Mouse (Mus musculus): Measurements from ENCODE around the gene Prrxl1. TPM values are rescaled to one million over a fixed set of nuclear protein-coding genes. Genes with fewer than 3 reads are reported as not detected.
A peak's percentile ranks its signal among the peaks of the same experiment; 100 is the strongest.

Prrxl1 gene
- total RNA-seq, 2 experiments from 2014 or later: not detected

DNA sequence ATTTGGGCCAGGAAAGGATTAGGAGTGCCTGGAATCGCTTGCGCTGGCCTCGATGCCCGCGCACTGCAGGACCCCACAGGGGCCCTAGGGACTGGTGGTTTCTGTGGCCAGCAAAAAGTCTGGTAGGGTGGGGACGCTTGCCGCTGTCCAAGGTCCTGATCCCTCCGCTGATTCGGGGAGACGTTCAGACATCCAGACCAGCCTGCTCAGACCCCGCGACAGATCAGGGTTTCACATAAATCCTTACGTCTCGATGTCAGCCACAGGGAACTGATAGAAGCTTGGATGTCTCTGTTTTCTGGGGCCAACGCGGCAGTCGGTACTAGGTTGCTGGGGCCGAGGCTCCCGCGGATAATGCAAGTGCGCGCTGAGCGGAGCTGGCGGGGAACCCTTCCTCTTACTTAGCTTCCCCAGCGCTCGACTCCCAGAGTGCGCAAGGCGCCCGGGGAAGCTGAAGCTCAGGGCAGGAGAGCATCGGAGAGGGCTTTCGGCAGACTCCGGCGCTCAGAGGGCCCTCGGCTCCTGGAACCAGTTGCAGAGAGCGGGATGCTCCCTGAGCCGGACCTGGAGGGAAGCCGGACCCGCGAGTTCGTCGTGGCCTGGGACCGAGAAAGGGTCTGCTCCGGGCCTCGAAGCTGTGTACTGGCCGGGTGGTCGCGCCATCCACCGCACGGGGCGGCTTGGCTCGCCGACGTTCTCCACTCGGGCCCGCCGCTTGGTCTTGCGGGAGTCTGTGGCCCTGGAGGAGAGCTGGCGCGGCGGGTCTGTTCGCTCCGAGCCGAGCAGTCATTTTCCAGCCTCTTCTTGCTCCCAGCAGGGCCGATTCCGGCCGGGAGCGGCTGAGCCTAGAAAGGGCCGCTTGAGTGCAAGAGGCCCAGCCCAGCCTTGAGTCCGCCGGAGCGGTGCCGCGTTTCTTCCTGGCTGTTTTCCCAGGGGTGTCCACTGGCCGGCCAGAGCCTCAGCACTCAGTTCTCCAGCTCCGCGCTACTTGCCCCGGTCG, 1.7 kb upstream of the Prrxl1 start:
- H3K4me3 ChIP-seq: peak overlapping the region; percentile 48
- TF ChIP-seq CTCF (IDR thresholded peaks at IDR 0.05): no peak
- peak; percentile 76 for DNase-seq
- no peak overlapping the region for H3K27ac ChIP-seq
- intact Hi-C loops (cut with DNase I): no loop called here

- no peak for DNase-seq
- intact Hi-C loops (cut with DNase I): no loop called here
- Histone ChIP-seq H3K27ac (no peak overlapping the region), H3K4me3 (no peak overlapping the region)
- no peak for TF ChIP-seq CTCF (IDR thresholded peaks at IDR 0.05)
Measured at GRCm38 (mm10) chr14:32598437-32599219, 579 bp upstream of the Prrxl1 start.

- H3K4me3 ChIP-seq: no peak overlapping the region
- intact Hi-C loops (cut with DNase I): no loop called here
Measured at GRCm38 (mm10) chr14:32600110-32600509, 903 bp downstream of the Prrxl1 start.

DNA sequence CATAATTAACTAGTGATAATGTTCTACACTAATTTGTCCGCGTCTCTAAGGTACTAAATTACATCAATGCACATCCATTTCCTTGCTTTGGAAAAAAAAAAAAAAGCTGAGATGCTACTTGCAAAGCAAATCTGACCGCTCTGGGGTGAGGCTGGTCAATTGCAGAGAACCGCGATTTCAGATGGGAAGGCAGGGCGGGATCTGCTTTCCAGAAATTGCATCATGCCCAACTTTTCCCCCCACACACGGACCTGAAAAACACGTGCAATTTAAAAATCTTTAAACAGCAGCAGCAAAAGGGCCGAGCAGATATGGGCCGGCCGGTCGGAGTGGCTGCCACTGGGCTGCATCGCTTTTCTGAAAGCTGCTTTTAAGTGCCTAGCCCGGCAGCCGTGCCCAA, 6.3 kb downstream of the Prrxl1 start:
- no peak for TF ChIP-seq CTCF (IDR thresholded peaks at IDR 0.05)

More at GRCm38 (mm10) chr14:32600110-32600509, 903 bp downstream of the Prrxl1 start:
- H3K27ac ChIP-seq: no peak overlapping the region
- no peak for TF ChIP-seq CTCF (IDR thresholded peaks at IDR 0.05)
- DNase-seq: no peak

GRCm38 (mm10) chr14:32606316-32606715, 7.1 kb downstream of the Prrxl1 start:
- no peak for DNase-seq
- TF ChIP-seq CTCF (IDR thresholded peaks at IDR 0.05): no peak
- Histone ChIP-seq H3K27ac (no peak overlapping the region), H3K4me3 (no peak overlapping the region)
- intact Hi-C loops (cut with DNase I): loop anchor here (5.0 kb wide), 1 partner anchor 196 kb away; no protein-coding TSS in a partner anchor

More for the DNA sequence above, 6.3 kb downstream of the Prrxl1 start:
- Histone ChIP-seq H3K4me3 (no peak overlapping the region), H3K27ac (no peak overlapping the region)
- intact Hi-C loops (cut with DNase I): loop anchor here (5.0 kb wide), 1 partner anchor 197 kb away; no protein-coding TSS in a partner anchor
- no peak for DNase-seq

DNA sequence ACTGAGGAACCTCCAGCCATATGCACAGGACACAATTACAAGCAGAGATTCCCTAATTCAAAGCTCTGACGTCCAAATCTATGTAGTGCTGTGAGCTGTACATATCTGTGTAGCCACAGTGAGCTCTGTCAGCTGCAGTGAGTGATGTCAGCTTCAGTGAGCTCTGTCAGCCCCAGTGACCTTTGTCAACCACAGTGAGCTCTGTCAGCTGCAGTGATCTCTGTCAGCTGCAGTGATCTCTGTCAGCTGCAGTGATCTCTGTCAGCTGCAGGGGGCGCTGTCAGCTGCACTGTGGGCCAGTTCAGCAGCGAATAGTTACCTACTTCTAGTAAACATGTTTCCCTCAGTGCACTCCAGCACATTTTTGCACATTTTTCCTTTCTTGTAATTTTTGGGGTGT, 10.2 kb downstream of the Prrxl1 start:
- intact Hi-C loops (cut with DNase I): loop anchor here (1.0 to 5.0 kb wide), 2 partner anchors 106 to 193 kb away; no protein-coding TSS in a partner anchor
- DNase-seq: peak; percentile 66
- peak; percentile 85 for TF ChIP-seq CTCF (IDR thresholded peaks at IDR 0.05)

GRCm38 (mm10) chr14:32617253-32617652, 18.0 kb downstream of the Prrxl1 start:
- DNase-seq: no peak
- intact Hi-C loops (cut with DNase I): no loop called here
- Histone ChIP-seq H3K4me3 (no peak overlapping the region), H3K27ac (no peak overlapping the region)
- no peak for TF ChIP-seq CTCF (IDR thresholded peaks at IDR 0.05)

More for the DNA sequence above, 10.2 kb downstream of the Prrxl1 start:
- H3K27ac ChIP-seq: no peak overlapping the region
- no peak overlapping the region for H3K4me3 ChIP-seq

DNA sequence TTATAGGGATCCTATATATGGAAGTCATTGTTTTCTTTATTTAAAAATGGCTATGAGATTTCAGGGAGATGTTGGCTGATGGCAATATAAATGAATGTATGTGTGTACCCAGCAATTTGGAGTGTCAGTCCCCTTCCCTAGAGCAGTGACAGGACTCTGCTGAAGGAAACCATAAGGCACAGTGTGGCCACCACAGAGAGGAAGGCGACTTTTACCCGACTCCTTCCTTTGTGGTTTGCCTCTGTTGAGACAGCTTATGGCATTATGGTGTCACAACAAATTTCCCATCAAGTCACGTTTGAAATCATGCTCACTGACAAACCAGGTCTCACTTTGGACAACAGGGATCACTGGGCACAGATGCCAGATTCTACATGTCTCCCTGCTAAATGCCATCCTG, 25.0 kb downstream of the Prrxl1 start:
- H3K27ac ChIP-seq: no peak overlapping the region
- intact Hi-C loops (cut with DNase I): no loop called here
- no peak overlapping the region for H3K4me3 ChIP-seq
- TF ChIP-seq CTCF (IDR thresholded peaks at IDR 0.05): no peak
- no peak for DNase-seq

GRCm38 (mm10) chr14:32624811-32625210, 25.6 kb downstream of the Prrxl1 start:
- intact Hi-C loops (cut with DNase I): no loop called here
- no peak for TF ChIP-seq CTCF (IDR thresholded peaks at IDR 0.05)
- H3K4me3 ChIP-seq: no peak overlapping the region
- DNase-seq: no peak
- H3K27ac ChIP-seq: no peak overlapping the region

DNA sequence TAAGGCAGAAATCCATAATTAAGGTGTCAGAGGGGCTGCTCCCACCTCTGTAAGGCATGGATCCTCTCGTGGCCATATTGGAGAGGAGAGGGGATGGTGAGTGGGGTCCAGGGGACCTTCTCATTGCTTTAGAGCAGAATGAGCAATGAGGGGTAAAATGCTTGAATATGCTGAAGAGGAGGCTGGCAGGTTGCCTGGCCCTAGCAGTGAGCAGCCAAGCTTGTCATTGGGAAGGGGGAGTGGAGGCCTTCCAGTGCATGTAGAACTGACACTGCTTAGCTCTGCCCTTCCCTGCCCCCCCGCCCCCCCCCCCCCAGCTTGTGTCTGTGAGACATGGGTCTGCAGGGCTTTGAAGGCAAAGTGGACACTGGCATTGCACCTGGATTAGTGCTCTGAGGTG, 28.1 kb downstream of the Prrxl1 start:
- no peak overlapping the region for H3K4me3 ChIP-seq

DNA sequence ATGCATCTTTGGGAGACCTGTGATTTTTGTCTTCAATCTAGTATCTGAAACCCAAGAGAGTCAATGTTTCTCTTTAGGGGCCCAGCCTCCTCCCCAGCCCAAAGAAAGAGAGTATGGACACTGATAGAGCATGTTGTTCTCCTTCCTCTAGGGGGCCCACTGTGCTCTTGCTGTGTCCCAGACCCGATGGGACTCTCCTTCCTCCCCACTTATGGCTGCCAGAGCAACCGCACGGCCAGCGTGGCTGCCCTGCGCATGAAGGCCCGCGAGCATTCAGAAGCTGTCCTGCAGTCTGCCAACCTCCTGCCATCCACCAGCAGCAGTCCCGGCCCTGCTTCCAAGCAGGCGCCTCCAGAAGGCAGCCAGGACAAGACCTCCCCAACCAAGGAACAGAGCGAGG, 29.4 kb downstream of the Prrxl1 start:
- Histone ChIP-seq H3K4me3 (peak overlapping the region; percentile 30; the same call in 1 of the 2 replicates), H3K27ac (no peak overlapping the region)
- DNase-seq: peak; percentile 28
- peak; percentile 57 for TF ChIP-seq CTCF (IDR thresholded peaks at IDR 0.05)
- intact Hi-C loops (cut with DNase I): no loop called here

More for the DNA sequence above, 28.1 kb downstream of the Prrxl1 start:
- TF ChIP-seq CTCF (IDR thresholded peaks at IDR 0.05): no peak
- no peak overlapping the region for H3K27ac ChIP-seq
- no peak for DNase-seq
- intact Hi-C loops (cut with DNase I): no loop called here

GRCm38 (mm10) chr14:32632908-32633600, 33.8 kb downstream of the Prrxl1 start:
- intact Hi-C loops (cut with DNase I): no loop called here
- H3K4me3 ChIP-seq: no peak overlapping the region
- no peak overlapping the region for H3K27ac ChIP-seq
- TF ChIP-seq CTCF (IDR thresholded peaks at IDR 0.05): no peak
- DNase-seq: no peak

Measured in gastrocnemius, adult 2 months (tissue).